Mouse (Mus musculus): ENCODE data around the gene Kat6b.

Kat6b gene

DNA sequence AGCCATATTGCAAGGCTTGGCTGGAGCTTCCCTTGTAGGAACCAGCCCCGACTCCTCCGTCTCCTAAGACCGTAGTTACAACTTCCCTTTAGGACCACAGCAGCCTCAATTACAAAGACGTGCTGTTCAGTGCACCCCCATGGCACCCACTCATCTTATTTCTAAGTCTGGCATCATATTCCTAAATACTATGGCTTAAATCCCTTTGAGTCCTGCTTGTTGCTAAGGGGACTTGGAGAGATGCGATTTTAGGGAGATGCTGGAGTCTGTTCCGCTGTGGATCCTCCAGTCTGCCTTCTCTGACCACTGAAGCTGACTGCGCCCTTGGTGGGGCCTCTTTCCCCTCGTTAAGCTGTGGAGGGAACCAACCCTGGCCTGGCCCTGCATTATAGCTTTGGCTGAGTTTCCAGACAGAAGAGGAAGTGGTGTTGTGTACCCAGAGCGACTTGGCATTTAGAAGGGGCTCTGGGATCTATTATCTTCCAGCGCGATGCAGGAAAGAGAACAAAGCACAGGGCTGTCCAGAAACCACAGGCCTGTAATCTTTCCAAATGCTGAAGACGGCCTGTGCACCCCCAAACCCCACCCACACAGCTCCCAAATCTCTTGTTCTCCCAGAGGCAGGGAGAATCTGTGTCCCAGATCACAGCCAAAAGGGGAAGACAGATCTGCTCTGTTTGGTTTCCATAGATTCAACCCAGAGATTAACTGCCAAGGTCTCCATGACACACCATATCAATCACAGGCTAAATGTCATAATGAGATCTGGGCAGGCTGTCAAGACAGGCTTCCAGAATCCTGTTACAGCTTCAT, 225.7 kb downstream of the Kat6b start:
- DNase-seq (ENCODE audit: low spot score): no peak

DNA sequence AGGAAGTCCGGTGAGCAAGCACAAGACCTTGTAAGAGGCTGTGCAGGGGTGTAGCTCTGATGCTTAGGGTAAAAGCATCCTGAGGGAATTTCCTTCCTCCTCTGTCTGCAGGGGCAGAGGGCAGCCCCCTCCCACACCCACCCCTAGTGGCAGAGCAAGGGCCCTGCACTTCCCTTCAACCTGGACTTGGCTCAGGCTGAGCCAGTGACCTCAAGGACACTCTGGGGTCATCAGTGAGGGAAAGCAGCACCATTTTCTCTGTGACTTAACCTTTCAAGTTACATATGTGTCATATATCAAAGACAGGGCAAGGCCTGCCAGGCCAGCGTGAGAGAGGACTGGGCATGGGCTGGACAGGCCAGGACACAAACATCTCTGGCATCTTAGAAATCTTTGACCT, 228.3 kb downstream of the Kat6b start:
- DNase-seq (ENCODE audit: low spot score): no peak

DNA sequence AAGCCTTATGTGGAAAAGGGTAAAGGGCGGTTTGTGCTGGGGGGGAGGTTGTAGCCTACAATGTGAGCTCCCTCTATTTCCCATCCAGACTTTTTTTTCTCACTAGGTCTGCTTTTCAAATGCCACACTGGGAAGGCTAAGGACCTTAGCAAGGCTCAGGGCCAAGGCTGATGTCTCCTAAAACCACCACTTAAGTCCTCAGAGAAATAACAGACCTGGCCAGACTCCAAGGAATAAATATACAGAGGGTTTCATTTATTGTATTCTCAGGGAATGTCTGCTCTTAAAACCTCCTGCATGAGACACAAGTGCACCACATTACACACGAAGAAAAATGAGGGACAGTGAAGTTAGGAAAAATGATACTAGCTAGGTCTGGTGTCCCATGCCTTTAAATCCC, 230.0 kb downstream of the Kat6b start:
- DNase-seq (ENCODE audit: low spot score): no peak

DNA sequence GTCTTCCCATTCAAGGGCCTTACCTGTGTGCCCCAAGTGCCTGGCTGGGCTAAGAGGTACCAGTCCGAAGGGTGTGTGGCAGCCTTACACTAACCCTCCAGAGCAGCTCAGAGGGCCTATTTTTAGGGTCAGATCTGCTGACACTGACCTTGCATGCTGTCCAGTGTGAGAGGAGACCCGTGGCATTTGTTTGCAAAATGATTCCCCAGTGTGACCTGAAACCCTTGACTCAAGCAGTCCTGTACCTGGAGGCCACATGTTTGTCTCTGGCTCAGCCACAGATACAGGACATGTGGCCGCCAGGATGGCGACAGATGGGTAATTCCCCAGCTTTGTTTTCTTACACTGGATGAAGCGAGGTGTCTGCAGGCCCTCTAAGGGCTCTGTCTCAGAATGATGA, 233.3 kb downstream of the Kat6b start, which contains the start of gene Dupd1:
Gene Dupd1, minus strand, starts transcription at position 91 of the 400 bp plus-strand sequence.
- DNase-seq (ENCODE audit: low spot score): no peak

DNA sequence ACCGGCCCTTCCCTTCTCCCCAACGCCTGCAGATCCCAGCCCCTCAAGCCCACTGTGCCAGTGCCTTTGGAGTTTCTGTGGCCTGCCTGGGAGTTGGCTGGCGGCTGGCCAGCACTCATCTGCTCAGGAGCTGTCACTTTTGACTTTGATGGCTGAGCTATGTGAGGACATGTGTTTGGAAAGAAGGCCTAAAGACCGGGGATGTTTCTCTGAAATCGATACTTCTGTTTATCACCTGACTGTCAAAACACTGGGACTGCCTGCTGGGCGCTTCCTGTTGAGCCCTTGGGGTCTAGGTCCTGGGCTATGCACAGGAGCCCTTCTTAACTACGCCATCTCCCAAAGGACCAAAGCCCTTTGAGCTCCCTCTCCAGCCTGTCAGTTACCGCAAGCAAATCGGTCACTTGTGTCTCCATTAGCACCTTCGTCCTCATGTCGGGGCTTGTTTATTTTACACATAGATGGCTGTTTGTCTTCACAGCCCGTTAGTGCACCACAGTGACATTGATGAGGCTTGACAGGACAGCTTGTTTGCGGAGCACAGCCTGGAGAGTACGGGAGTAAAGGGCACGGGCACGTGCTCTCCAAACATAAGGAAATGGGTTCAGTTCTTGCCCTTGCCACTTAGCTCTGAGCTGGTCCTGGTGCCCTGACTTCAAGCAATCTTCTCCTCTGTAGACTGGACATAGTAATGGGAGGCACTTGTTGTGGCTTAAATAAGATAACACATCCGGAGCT, 238.6 kb downstream of the Kat6b start:
- no peak for DNase-seq (ENCODE audit: low spot score)

DNA sequence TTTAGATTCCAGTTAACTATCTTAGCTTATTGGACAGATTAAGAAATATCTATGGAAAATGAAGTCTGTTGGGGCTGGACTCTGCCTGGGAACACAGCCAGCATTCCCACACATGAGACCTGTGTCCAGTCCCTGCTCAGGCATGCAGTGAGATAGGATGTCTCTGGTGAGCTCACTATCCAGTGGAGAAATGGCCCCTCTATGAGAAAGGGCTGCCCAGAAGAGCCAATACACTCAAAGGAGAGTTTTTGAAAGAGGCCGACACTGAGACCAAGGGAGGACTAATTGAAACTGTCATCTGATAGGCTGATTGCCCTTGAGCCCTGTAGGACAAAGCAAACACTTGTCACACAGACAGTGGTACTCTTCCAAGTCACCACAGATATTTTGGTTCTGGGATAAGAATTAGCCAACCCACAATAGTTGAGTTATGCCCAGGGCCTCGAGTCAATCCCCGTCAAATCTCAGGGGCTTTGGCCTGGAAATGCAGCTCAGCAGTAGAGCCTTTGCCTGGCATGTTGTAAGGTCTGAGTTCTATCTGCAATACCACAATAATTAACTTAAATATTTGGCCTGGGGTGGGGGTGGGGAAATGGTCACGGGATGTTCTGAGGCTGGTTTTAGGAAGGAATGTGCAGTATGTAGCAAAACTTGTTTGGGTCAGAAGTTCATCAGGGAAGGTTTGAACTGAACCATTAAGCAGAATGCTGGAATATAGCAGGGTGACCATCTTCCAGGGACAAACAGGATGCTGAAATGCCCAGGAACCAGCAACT, 239.4 kb downstream of the Kat6b start:
- DNase-seq (ENCODE audit: low spot score): no peak

Measured in T-cell, adult 2 months (primary cell).